Mouse (Mus musculus) ES-Bruce4 (cell line): ENCODE data around the gene Kcnq1. TPM values are rescaled to one million over a fixed set of nuclear protein-coding genes. Genes with fewer than 3 reads are reported as not detected.

Source experiments
- H3K27ac ChIP-seq: 2 replicates; pipeline ENCODE4 v1.5.1; 2012; ENCODE audit warnings: low read length, inconsistent platforms; ENCODE audit not compliant: insufficient read depth
- H3K27me3 ChIP-seq: 2 replicates; pipeline ENCODE4 v1.6.1; 2012; ENCODE audit warnings: mild to moderate bottlenecking, low read length, inconsistent platforms; ENCODE audit not compliant: control insufficient read depth, poor library complexity, insufficient read depth, severe bottlenecking
- H3K36me3 ChIP-seq: 2 replicates; pipeline ENCODE4 v1.6.1; 2012; ENCODE audit warnings: inconsistent platforms, mild to moderate bottlenecking, low read length, moderate library complexity; ENCODE audit not compliant: control insufficient read depth, poor library complexity, insufficient read depth, severe bottlenecking
- H3K4me1 ChIP-seq: one replicate; pipeline ENCODE4 v1.8.1; 2011; ENCODE audit warnings: low read length; ENCODE audit not compliant: control insufficient read depth, insufficient read depth
- H3K4me3 ChIP-seq: 2 replicates; pipeline ENCODE4 v1.5.1; 2011; ENCODE audit warnings: low read depth, mild to moderate bottlenecking, low read length
- H3K9ac ChIP-seq: 2 replicates; pipeline ENCODE4 v1.6.1; 2012; ENCODE audit warnings: low read depth, mild to moderate bottlenecking, inconsistent platforms; ENCODE audit not compliant: poor library complexity, severe bottlenecking
- H3K9me3 ChIP-seq: replicated peaks from 2 replicates; pipeline ENCODE4 v1.6.1; 2012; ENCODE audit warnings: mild to moderate bottlenecking, low read length, inconsistent platforms; ENCODE audit not compliant: control insufficient read depth, poor library complexity, insufficient read depth, severe bottlenecking
- CTCF ChIP-seq: IDR thresholded peaks from one replicate; pipeline ENCODE4 v1.8.1; 2011; ENCODE audit warnings: low read depth, low read length
- EP300 ChIP-seq: IDR thresholded peaks from 2 replicates; pipeline ENCODE4 v1.6.1; 2011; ENCODE audit warnings: low read depth, low read length; ENCODE audit not compliant: insufficient read depth
- POLR2A ChIP-seq: IDR thresholded peaks from one replicate; pipeline ENCODE4 v1.8.1; 2011; ENCODE audit warnings: low read length; ENCODE audit not compliant: insufficient read depth
- polyA plus RNA-seq: library from polyadenylated mRNA; stranded (reverse); fragments of >200 nt; gene quantifications from 2 replicates; pipeline ENCODE4 v1.2.4, GENCODE M21; 2011; ENCODE audit warnings: low read depth; ENCODE audit not compliant: missing spikeins, insufficient read depth, insufficient read length

Kcnq1 gene
- polyA plus RNA-seq, 1 experiment = not detected

- Histone ChIP-seq H3K9ac (no peak overlapping the region), H3K36me3 (0 out of 2 replicates have a peak, but pooled peaks cover 3% of the 10 kb centered on the region), H3K4me1 (no peaks in the 10 kb centered on the region), H3K27ac (no peak overlapping the region), H3K4me3 (no peak overlapping the region), H3K27me3 (no peaks in the 10 kb centered on the region), H3K9me3 (no peaks in the 10 kb centered on the region)
- TF ChIP-seq POLR2A (no peak), EP300 (no peak), CTCF (no peak)
Observed at GRCm38 (mm10) chr7:143263557-143263956, 157.4 kb downstream of the Kcnq1 start.

GRCm38 (mm10) chr7:143263966-143264365 lies 157.8 kb downstream of the Kcnq1 start:
- no peaks in the 10 kb centered on the region for H3K4me1 ChIP-seq
- H3K27me3 ChIP-seq = no peaks in the 10 kb centered on the region
- TF ChIP-seq EP300 (no peak), CTCF (no peak), POLR2A (no peak)
- no peaks in the 10 kb centered on the region for H3K9me3 ChIP-seq
- H3K27ac ChIP-seq = no peak overlapping the region
- no peak overlapping the region for H3K9ac ChIP-seq
- H3K36me3 ChIP-seq = 0 out of 2 replicates have a peak, but pooled peaks cover 3% of the 10 kb centered on the region
- no peak overlapping the region for H3K4me3 ChIP-seq

- no peaks in the 10 kb centered on the region for H3K4me1 ChIP-seq
- TF ChIP-seq CTCF (no peak), POLR2A (no peak), EP300 (no peak)
- H3K27me3 ChIP-seq = no peaks in the 10 kb centered on the region
- H3K4me3 ChIP-seq = no peak overlapping the region
- H3K9me3 ChIP-seq = no peaks in the 10 kb centered on the region
- no peak overlapping the region for H3K27ac ChIP-seq
- H3K9ac ChIP-seq = no peak overlapping the region
- 0 out of 2 replicates have a peak, but pooled peaks cover 3% of the 10 kb centered on the region for H3K36me3 ChIP-seq
Observed at GRCm38 (mm10) chr7:143265386-143265785, 159.2 kb downstream of the Kcnq1 start.

- no peaks in the 10 kb centered on the region for H3K9me3 ChIP-seq
- H3K4me3 ChIP-seq = no peak overlapping the region
- no peak overlapping the region for H3K9ac ChIP-seq
- H3K27me3 ChIP-seq = no peaks in the 10 kb centered on the region
- no peak overlapping the region for H3K27ac ChIP-seq
- H3K36me3 ChIP-seq = 0 out of 2 replicates have a peak, but pooled peaks cover 3% of the 10 kb centered on the region
- no peaks in the 10 kb centered on the region for H3K4me1 ChIP-seq
- no peak for TF ChIP-seq CTCF
- TF ChIP-seq EP300 = no peak
- TF ChIP-seq POLR2A = no peak
Observed at GRCm38 (mm10) chr7:143265829-143266438, 159.8 kb downstream of the Kcnq1 start.

- no peak overlapping the region for H3K9ac ChIP-seq
- H3K4me1 ChIP-seq = no peaks in the 10 kb centered on the region
- no peak overlapping the region for H3K27ac ChIP-seq
- no peak for TF ChIP-seq CTCF
- no peak for TF ChIP-seq POLR2A
- no peak for TF ChIP-seq EP300
- H3K9me3 ChIP-seq = no peaks in the 10 kb centered on the region
- H3K27me3 ChIP-seq = no peaks in the 10 kb centered on the region
- H3K4me3 ChIP-seq = no peak overlapping the region
- H3K36me3 ChIP-seq = peaks cover 3% of the 10 kb centered on the region; the same call in 1 of the 2 replicates
Observed at GRCm38 (mm10) chr7:143273747-143274146, 167.6 kb downstream of the Kcnq1 start.

- no peak for TF ChIP-seq EP300
- TF ChIP-seq POLR2A = no peak
- no peak for TF ChIP-seq CTCF
- Histone ChIP-seq H3K4me3 (no peak overlapping the region), H3K27me3 (no peaks in the 10 kb centered on the region), H3K4me1 (no peaks in the 10 kb centered on the region), H3K9me3 (no peaks in the 10 kb centered on the region), H3K36me3 (peaks cover 3% of the 10 kb centered on the region; the same call in 1 of the 2 replicates), H3K9ac (no peak overlapping the region), H3K27ac (no peak overlapping the region)
Observed at GRCm38 (mm10) chr7:143275030-143275429, 168.9 kb downstream of the Kcnq1 start.
